Mouse (Mus musculus): ENCODE data around the gene Tgm5.
"Not testable (repeated sequence)": the region's sequence is repeated elsewhere in the genome, so short reads cannot be mapped to it uniquely, and the experiment has no call there.

Tgm5 gene

DNA sequence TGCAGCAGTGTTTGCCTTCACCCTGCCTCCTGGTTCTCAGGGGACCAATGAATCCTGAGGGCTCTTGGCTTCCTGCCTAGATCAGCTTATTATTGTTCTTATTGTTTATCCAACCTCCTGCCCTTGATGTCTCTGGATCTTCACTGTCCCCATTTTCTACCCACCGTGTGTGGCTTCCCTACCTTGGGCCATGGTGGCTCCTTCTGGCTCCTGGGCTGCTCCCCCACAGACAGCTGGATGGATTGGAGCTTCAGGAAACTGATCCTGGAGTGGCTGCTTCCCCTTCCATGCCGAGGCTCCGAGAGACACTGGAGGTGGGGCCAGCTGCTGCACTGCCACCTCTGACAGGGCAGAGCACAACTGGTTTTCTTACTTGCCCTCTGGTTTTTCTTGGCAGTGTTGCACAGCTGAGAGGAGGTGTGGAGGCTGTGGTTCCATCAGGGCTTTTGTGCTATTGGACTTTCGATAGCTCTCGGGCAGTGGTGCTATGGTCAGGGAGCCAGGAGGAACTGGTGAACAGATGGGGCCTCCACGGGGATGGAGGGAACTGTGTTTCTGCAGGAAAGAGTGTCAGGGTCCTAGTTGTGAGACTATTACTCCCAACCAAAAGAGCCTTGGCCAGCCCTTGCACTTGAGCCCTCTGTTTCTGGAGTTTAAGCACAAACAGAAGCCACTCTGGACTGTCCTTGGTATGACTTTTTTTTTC, at the start of gene Tgm5:
Gene Tgm5, minus strand, starts transcription at position 362 of the 706 bp plus-strand sequence.
- no peak for ATAC-seq (ENCODE audit: low TSS enrichment)

DNA sequence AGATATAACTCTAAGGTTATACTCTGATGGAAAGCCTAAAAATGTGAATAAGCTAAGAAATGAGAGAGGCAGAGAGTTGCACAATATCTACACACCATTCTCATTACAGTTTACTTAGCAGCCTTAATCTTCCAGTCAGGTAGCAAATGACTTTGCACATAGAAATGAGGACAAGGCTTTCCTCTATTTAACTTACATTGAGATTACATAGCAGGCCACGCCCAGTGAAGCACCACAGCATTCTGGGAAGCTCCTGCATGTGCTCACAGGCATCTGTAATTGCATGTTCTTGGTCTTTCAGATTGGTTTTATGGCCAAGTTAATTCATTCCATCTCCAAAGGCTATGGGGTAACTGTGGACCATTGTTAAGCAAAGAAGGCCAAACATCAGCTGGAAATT, 47.2 kb upstream of the Tgm5 start:
- no peak for ATAC-seq (ENCODE audit: low TSS enrichment)

DNA sequence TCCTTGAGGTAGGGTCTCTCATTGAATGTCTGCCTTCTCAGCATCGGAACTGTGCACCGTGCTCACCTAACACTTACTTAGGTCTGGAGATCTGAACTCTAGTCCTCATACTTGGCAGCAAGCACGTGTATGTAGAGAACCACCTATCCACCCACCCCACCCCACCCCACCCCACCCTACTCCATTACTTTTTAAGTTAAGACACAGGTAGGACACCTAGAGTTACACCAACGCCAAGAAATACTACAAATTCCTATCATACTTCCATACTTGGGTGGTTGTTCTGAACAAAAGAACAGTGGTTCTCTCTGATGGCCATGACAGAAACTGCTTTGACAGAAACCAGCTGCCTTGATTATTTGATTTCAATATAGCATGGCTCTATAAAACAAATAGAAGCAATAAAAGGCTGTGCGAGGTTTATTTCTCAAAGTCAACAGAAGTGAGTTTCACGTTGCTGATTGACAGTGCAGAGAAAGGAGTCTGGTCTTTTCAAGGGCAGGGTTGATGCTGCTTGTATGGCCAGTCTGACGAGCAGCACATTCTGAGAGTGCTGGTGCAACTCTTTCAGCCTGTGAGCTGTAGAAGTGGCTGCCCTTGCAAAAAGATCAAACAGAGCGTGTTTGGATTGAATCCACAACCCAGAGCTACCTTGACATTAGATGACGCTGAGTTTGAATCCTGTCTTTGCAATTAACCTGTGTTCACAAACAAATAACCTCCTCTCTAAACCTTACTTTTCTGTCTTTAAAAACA, 43.4 kb upstream of the Tgm5 start:
- no peak for ATAC-seq (ENCODE audit: low TSS enrichment)

GRCm38 (mm10) chr2:121127536-121127935, 41.9 kb upstream of the Tgm5 start:
- no peak for ATAC-seq (ENCODE audit: low TSS enrichment)

DNA sequence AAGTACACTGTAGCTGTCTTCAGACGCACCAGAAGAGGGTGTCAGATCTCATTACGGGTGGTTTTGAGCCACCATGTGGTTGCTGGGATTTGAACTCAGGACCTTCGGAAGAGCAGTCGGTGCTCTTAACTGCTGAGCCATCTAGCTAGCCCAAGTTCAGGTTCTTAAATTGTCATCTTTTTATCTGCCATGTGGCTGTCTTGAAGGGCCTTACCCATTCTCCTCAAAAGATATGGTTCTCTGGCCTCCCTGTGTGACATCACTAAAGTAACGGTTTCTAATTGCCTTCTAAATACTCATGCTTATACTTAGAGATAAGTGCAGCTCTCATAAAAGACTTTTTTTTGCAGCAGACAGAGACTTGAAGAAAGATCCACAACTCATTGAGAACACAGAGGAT, 40.7 kb upstream of the Tgm5 start:
- ATAC-seq (ENCODE audit: low TSS enrichment) = not testable (repeated sequence)

DNA sequence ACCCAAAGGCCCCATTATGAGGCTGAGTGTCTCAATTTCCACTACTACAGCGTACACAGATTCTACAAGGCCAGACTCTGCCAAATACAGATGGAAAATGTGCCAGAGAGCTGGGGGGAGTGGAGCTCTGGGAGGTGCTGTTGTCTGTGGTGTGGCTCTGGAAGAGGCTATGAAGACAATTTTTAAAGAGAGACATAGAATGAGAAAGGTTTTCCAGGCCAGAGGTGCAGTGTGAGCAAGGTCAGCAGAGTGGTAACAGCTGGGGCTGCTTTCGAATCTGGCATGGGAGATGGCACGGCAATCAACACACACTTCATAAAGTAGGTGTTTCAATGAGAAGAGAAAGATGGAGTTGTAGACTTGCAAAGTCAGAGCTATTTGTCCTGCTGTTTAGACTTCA, 33.6 kb upstream of the Tgm5 start:
- no peak for ATAC-seq (ENCODE audit: low TSS enrichment)

DNA sequence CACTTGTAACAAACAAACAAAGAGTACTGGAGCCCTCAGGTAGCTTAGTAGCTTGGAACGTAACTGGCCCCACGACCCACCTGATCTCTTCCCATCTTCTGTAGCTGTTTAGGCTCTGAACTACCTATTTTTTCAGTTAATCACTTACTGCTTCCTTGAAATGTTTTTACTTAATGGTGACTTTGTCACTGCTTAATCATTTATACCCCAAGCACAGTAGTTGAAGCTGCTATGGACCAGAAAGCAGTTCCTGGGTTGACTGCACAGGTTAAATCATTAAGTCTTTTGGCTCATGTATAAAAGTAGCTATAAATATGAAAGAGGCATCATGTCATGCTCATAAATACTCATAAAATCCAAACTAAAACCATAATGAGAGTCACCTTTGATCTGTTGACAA, 29.8 kb upstream of the Tgm5 start:
- no peak for ATAC-seq (ENCODE audit: low TSS enrichment)

DNA sequence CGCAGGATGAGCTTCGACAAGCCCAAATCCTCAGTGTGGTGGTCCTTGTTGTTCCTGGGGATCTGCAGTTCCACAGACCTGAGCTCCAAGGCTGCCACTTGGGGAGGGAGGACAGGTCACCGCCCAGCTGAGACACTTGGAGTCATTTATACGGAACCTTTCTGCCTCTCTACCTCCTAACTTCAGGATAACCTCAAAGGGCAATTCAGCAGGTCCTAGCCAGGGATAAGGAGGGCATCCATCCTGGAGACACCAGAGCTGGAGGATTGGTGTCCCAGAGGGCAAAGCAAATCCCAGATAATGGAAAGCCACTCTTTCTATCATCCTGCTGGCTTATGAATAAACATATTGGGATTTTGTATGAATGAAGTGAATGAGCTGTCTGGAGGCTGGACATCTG, 24.1 kb upstream of the Tgm5 start, which contains the start of gene Tgm7:
Gene Tgm7, minus strand, starts transcription at position 101 of the 400 bp plus-strand sequence.
- ATAC-seq (ENCODE audit: low TSS enrichment) = no peak

- no peak for ATAC-seq (ENCODE audit: low TSS enrichment)
Measured at GRCm38 (mm10) chr2:121105940-121106339, 20.3 kb upstream of the Tgm5 start.

- ATAC-seq (ENCODE audit: low TSS enrichment) = peak; percentile 96
Measured at GRCm38 (mm10) chr2:121102051-121102450, 16.4 kb upstream of the Tgm5 start.

GRCm38 (mm10) chr2:121089751-121090150, 4.1 kb upstream of the Tgm5 start:
- no peak for ATAC-seq (ENCODE audit: low TSS enrichment)

- no peak for ATAC-seq (ENCODE audit: low TSS enrichment)
Measured at GRCm38 (mm10) chr2:121088507-121088906, 2.9 kb upstream of the Tgm5 start.

DNA sequence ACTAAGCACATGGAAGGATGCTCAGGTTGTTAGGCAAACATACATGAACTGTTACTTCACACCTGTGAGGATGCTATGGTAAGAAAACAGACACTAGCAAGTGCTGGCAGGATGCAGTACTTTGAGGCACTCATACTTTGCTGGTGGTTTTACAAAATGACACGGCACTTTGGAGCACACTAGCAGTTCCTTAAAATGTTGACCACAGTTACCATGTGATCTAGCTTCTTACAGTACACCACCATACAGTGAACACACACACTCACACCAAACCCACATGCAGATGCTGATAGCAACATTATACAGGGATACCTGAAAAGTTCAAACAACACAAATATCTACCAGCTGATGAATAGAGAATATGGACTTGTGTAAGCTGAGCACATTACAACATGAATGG, 3.0 kb downstream of the Tgm5 start:
- ATAC-seq (ENCODE audit: low TSS enrichment) = no peak

DNA sequence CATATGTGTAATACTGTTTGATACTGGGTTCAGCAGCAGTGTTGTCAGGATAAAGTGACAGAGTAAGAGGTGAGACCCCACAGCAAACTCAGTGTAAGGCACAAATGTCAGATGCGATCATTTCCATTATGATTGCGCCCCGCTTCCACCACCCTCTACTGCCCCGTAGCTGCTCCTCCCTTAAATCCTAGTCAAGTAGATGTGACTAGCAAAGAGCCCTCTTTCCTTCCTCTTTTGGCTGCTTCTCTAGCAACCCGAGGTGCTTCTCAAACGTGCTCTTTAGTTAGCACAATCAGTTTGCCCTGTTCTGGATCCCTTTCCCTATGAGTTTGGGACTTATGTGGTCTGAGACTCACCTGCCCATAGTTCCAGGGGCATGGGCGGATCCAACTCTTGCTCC, 10.9 kb downstream of the Tgm5 start:
- ATAC-seq (ENCODE audit: low TSS enrichment) = no peak

GRCm38 (mm10) chr2:121071871-121072270, 13.8 kb downstream of the Tgm5 start:
- ATAC-seq (ENCODE audit: low TSS enrichment) = no peak

DNA sequence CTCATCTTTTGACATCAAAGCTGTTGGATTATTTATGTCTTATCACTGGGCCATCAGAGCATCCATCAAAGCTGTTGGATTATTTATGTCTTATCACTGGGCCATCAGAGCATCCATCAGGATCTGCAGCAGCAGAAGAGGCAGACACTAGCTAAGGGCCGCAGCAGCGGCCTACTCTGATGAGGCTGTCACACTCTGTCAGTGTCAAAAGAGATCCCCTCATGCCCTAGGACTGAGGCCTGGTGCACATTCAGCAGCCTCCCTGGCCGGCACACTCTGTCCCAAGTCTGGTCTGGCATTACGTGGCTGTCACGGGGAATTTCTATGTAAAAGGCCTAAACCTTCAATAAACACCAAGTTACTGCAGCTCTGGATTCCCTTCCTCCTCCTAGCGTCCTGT, 16.1 kb downstream of the Tgm5 start:
- ATAC-seq (ENCODE audit: low TSS enrichment) = no peak

GRCm38 (mm10) chr2:121067116-121067515, 18.5 kb downstream of the Tgm5 start:
- ATAC-seq (ENCODE audit: low TSS enrichment) = no peak

GRCm38 (mm10) chr2:121061315-121061714, 24.3 kb downstream of the Tgm5 start:
- no peak for ATAC-seq (ENCODE audit: low TSS enrichment)

GRCm38 (mm10) chr2:121057997-121058396, 27.6 kb downstream of the Tgm5 start:
- no peak for ATAC-seq (ENCODE audit: low TSS enrichment)

- ATAC-seq (ENCODE audit: low TSS enrichment) = no peak
Measured at GRCm38 (mm10) chr2:121055915-121056314, 29.7 kb downstream of the Tgm5 start.

DNA sequence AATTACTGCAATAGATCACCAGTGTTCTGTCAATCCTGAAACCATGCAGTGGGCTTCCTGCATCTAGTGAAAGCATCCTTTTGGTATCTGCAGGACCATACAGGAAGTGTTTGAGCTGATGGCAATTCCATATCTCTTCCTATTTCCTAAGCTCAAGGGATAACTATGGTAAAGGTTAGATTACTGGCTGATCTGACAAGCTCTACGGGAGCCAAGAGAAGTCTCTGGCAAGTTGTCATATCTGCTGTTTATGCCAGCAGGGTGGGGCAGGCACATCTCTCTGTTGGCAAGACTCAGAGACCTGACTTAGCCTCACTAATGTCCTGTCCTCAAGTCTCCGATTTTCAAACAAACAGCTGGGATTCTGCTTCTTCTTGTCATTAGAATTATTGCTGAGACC, 31.6 kb downstream of the Tgm5 start:
- no peak for ATAC-seq (ENCODE audit: low TSS enrichment)

DNA sequence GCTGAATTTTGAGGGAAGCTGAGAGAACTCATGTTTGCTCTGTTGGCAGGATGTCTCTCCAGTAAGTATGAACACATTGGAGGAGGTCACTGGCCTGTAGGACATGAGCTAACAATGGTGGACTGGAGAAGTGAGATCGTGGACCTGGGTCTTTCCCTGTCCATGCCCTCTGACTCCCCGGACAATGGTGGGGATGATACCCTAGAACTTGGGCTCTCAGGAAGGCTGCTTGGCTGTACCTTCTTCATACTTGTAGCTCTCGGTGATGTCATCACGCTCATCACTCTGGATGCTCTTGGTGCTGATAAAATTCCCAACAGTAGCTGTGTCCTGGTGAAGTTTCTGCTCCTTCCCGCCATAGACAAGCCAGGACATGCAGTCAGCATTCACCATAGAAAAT, 33.5 kb downstream of the Tgm5 start:
- ATAC-seq (ENCODE audit: low TSS enrichment) = no peak

DNA sequence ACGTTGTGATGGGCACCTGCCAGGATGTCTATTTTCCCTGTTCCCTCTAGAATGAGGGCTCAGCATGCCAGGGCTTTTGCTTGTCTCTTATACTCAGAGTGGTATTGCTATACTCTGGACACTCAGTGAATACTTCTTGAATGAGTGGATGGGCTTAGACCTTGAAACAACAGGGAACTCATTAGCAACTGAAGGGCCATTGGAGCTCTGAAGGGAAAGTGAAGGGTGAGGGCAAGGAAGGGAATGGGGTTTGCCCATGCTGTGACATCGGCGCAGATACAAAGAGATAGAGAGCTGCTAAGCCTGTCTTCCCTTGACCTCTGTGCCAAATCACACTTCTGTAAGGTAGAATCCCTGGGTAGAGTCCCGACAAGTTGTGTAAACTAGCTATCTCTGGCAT, 40.0 kb downstream of the Tgm5 start:
- ATAC-seq (ENCODE audit: low TSS enrichment) = no peak

All from frontal cortex, adult (tissue).